Mouse (Mus musculus) neutrophil, adult 83 days (primary cell): ENCODE results near the gene Pum1. TPM values are rescaled to one million over a fixed set of nuclear protein-coding genes. Genes with fewer than 3 reads are reported as not detected.

ENCODE experiments used
- total RNA-seq, 2 experiments: library from RNA; stranded (reverse); gene quantifications; one replicate each; pipeline ENCODE4 v1.2.4; 2023

Pum1 gene
- 10 to 100 TPM; 54.7 to 57.8 TPM for total RNA-seq

DNA sequence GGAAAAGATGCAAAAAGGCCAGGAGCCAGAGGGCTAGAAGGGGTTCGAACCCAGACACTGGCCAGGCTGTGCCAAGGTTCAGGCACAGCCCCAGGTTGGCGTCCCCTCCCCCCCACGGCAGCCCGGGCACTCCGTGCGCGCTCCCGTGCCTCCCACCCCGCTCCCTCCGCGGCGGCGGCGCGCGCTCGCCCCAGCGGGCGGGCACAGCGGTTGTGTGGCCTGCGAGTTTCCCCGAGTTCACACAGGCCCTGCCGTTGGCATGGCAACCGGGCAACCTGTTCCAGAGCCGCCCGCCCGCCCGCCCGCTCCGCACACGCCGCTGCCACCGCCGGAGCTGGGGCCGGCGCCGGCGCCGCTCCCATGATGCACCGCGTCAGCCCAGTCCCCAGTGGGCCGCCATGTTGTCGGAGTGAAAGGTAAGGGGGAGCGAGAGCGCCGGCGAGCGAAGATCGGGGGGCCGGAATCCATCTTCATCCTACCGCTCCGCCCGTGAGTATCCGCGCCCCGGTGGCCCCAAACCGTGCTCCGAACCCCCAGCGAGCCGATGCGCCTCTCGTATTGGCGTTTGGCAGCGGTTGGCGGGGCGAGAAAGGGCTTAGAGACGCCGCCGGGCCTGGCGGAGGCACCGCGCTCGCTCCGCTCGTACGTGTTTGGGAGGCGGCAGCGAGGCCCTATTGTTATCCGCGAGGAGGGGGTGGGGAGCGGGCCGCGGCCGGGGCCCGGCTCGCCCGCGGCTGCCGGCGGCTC, at the start of gene Pum1:
Gene Pum1 (plus strand): TSS at position 343 of the 747 bp plus-strand sequence.

DNA sequence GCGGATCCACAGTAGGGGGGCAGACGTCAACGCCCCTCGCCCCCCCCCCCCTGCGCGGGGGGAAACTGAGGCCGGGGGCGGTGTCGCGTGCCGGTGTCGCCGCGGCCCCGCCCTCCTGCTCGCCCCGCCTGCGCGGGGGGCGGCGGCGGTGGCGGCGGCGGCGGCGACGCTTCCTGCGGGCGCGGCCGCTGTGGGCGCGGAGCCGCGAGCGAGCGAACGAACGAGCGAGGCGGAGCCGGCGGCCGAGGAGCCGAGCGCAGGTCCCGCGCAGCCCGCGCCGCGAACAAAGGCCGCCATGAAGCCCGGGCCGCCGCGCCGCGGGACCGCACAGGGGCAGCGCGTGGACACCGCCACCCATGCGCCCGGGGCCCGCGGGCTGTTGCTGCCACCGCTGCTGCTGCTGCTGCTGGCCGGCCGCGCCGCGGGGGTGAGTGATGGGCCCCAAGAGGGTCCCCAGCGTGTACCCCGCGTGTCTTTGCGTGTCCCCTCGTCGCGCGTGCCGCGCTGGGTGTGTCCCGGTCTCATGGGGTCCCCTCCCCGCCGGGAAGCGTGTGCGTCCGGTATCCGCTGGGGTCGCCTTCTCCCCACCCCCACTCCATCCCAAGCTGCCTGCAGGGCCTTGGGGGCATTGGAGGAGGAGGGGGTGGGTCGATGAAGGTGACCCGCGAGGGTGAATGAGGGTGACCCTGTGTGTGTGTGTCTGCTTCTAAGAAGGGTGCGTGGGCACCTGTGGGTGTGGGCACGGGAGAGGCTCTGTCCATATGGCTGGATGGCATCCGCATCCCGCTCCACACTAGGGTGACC, 129.5 kb downstream of the Pum1 start, which contains the start of gene Sdc3:
Gene Sdc3 (plus strand): TSS at position 162 of the 804 bp plus-strand sequence.

Other genes starting within 250 kb of the Pum1 start
- gene Nkain1, start 89.1 kb upstream of the Pum1 start, total RNA-seq, result 1 to 10 TPM in 1 of 2 experiments, under 1 TPM in 1; 0.70 to 1.5 TPM
- gene Sdc3, start 129.2 kb downstream of the Pum1 start, total RNA-seq, result 1 to 10 TPM; 6.3 to 7.7 TPM
- 100 to 1,000 TPM; 659 to 727 TPM for gene Laptm5, start 249.8 kb downstream of the Pum1 start, total RNA-seq